In genomic region chr10:121705399-121706163, GRCm38 (mm10) we compare ENCODE assay signal across 16 mouse cellular contexts. TPM values are rescaled to one million over a fixed set of nuclear protein-coding genes. Genes with fewer than 3 reads are reported as not detected.
DNase-seq lines count a peak whose midpoint lies in the region; ATAC-seq lines count a peak whose summit lies in the region.
"Had no signal": no experiment of that assay in that cellular context is flagged by ENCODE, and none has a peak within 500 bp of the region (broad histone marks: within the 10 kb centered on the region; RNA-seq: fewer than 3 reads in every experiment).

No protein-coding gene starts in this region.

- WGBS in hindbrain, embryonic 14.5 days = 87% methylated on average over 15 of the region's 15 CpGs
- 89% methylated on average over 15 of the region's 15 CpGs for WGBS in hindbrain, embryonic 13.5 days

- H3K4me1 ChIP-seq in hindbrain, embryonic 14.5 days (replicated peaks; ENCODE audit: control insufficient read depth, insufficient read depth, low read length) = no peaks in the 10 kb centered on the region
- no peaks in the 10 kb centered on the region for H3K4me1 ChIP-seq in hindbrain, embryonic 13.5 days (replicated peaks)
- H3K4me1 ChIP-seq: forebrain, embryonic 15.5 days; limb, embryonic 15.5 days; midbrain, embryonic 10.5 days had no signal

- no peaks in the 10 kb centered on the region for H3K36me3 ChIP-seq in hindbrain, embryonic 14.5 days (replicated peaks; ENCODE audit: control insufficient read depth, insufficient read depth)
- no peaks in the 10 kb centered on the region for H3K36me3 ChIP-seq in hindbrain, embryonic 13.5 days
- H3K36me3 ChIP-seq: forebrain, embryonic 15.5 days; limb, embryonic 15.5 days; midbrain, embryonic 10.5 days had no signal

- DNase-seq in heart, adult 18-20 months = peak; percentile 50 to 66
- DNase-seq in heart, postnatal 4 days = no peak
- peak; percentile 78 for DNase-seq in 416B (ENCODE audit: low read depth)
- DNase-seq in adrenal gland, postnatal 14 days = peak; percentile 54
- peak; percentile 27 for DNase-seq in lung, postnatal 10 days
- no peak for DNase-seq in hindbrain, embryonic 14.5 days (ENCODE audit: low spot score)
- DNase-seq in cerebellum, adult 11-12 months = no peak
- DNase-seq: cerebellum, adult 9-10 months; kidney, postnatal 36 days; right cerebral cortex, postnatal 25 days had no signal

- H3K27me3 ChIP-seq in hindbrain, embryonic 14.5 days (ENCODE audit: control insufficient read depth, insufficient read depth, low read length) = no peaks in the 10 kb centered on the region
- H3K27me3 ChIP-seq in hindbrain, embryonic 13.5 days = no peaks in the 10 kb centered on the region
- H3K27me3 ChIP-seq: forebrain, embryonic 15.5 days; limb, embryonic 15.5 days had no signal

- H3K9me3 ChIP-seq in hindbrain, embryonic 14.5 days (ENCODE audit: control insufficient read depth, low read length) = no peaks in the 10 kb centered on the region
- H3K9me3 ChIP-seq in hindbrain, embryonic 13.5 days = no peaks in the 10 kb centered on the region
- H3K9me3 ChIP-seq: forebrain, embryonic 15.5 days; limb, embryonic 15.5 days; midbrain, embryonic 10.5 days had no signal

- no peak overlapping the region for H3K27ac ChIP-seq in hindbrain, embryonic 14.5 days
- H3K27ac ChIP-seq in hindbrain, embryonic 13.5 days = no peak overlapping the region
- H3K27ac ChIP-seq: forebrain, embryonic 15.5 days; limb, embryonic 15.5 days; midbrain, embryonic 10.5 days had no signal

- no peak overlapping the region for H3K9ac ChIP-seq in hindbrain, embryonic 14.5 days
- H3K9ac ChIP-seq in hindbrain, embryonic 13.5 days = no peak overlapping the region
- H3K9ac ChIP-seq: forebrain, embryonic 15.5 days; limb, embryonic 15.5 days had no signal

- no peak overlapping the region for H3K4me2 ChIP-seq in hindbrain, embryonic 14.5 days (replicated peaks)
- H3K4me2 ChIP-seq in hindbrain, embryonic 13.5 days = no peak overlapping the region
- H3K4me2 ChIP-seq: forebrain, embryonic 15.5 days; limb, embryonic 15.5 days had no signal

- no peak for ATAC-seq in hindbrain, embryonic 14.5 days (ENCODE audit: low FRiP score)
- no peak for ATAC-seq in hindbrain, embryonic 13.5 days (ENCODE audit: low FRiP score)
- ATAC-seq: forebrain, embryonic 15.5 days; intestine, embryonic 16.5 days; Patski had no signal

- no peak overlapping the region for H3K4me3 ChIP-seq in hindbrain, embryonic 14.5 days (replicated peaks; ENCODE audit: low read length)
- H3K4me3 ChIP-seq in hindbrain, embryonic 13.5 days = no peak overlapping the region
- H3K4me3 ChIP-seq: forebrain, embryonic 15.5 days; limb, embryonic 15.5 days; midbrain, embryonic 10.5 days had no signal

RNA-seq across cellular contexts. Expression of gene BC048403, which starts 34.2 kb away (rescaled TPM):
- 1 to 10 TPM; 2.0 to 2.7 TPM for total RNA-seq in heart, adult 18-20 months (2021)
- 1 to 10 TPM; 2.7 to 2.9 TPM for total RNA-seq in heart, postnatal 4 days (2021)
- 8.5 and 9.0 TPM in 2 replicates for total RNA-seq in adrenal gland, postnatal 14 days (2021)
- polyA plus RNA-seq in hindbrain, embryonic 14.5 days (2014; fragmentation: Nextera tagmentation; extraction: Ambion mirVana) = 2.8 and 3.0 TPM in 2 replicates
- 1.4 and 1.8 TPM in 2 replicates for polyA plus RNA-seq in hindbrain, embryonic 13.5 days (2015; fragmentation: Nextera tagmentation; extraction: Ambion mirVana)

Comparison
In these comparisons a context has a peak if more than half of its experiments do, and no peak if none do; other contexts are left out.
1. DNase-seq: peak in heart, adult 18-20 months (2 of 2), 416B (single experiment), adrenal gland, postnatal 14 days (single experiment) and lung, postnatal 10 days (single experiment); none in heart, postnatal 4 days (single experiment), hindbrain, embryonic 14.5 days (single experiment) and cerebellum, adult 11-12 months (single experiment).